Mouse (Mus musculus) midbrain, embryonic 10.5 days (tissue): Measurements from ENCODE around the gene 4930404N11Rik. TPM values are rescaled to one million over a fixed set of nuclear protein-coding genes. Genes with fewer than 3 reads are reported as not detected.

Source experiments
- DNase-seq: peaks from one replicate; pipeline ENCODE4 v3.0.0-alpha.2; 2017; ENCODE audit warnings: low spot score
- H3K27ac ChIP-seq: fragments of 300-500 bp; sonication (generic); replicated peaks from 2 replicates; pipeline ENCODE4 v1.5.1; 2016; ENCODE audit warnings: mild to moderate bottlenecking
- H3K27me3 ChIP-seq: fragments of 300-500 bp; sonication (generic); 2 replicates; pipeline ENCODE4 v1.6.1; 2016; ENCODE audit warnings: low read depth, mild to moderate bottlenecking; ENCODE audit not compliant: poor library complexity, severe bottlenecking
- H3K36me3 ChIP-seq: fragments of 300-500 bp; sonication (generic); 2 replicates; pipeline ENCODE4 v1.6.1; 2016; ENCODE audit warnings: mild to moderate bottlenecking, moderate library complexity
- H3K4me1 ChIP-seq: fragments of 300-500 bp; sonication (generic); 2 replicates; pipeline ENCODE4 v1.6.1; 2016
- H3K4me3 ChIP-seq: fragments of 300-500 bp; sonication (generic); 2 replicates; pipeline ENCODE4 v1.5.1; 2016; ENCODE audit warnings: mild to moderate bottlenecking, moderate library complexity
- H3K9me3 ChIP-seq: fragments of 300-500 bp; sonication (generic); replicated peaks from 2 replicates; pipeline ENCODE4 v1.6.1; 2016; ENCODE audit warnings: mild to moderate bottlenecking
- WGBS: fragments of 180-500 bp; shearing (Covaris S2); methylation state at CpG from one replicate; pipeline ENCODE4 v1.1.7; 2016; 5-methylcytosine and 5-hydroxymethylcytosine counted together
- polyA plus RNA-seq: library from polyadenylated mRNA; unstranded; fragments of >200 nt; fragmentation: Nextera tagmentation; extraction: Ambion mirVana; gene quantifications from 2 replicates; pipeline ENCODE4 v1.2.1, GENCODE M21; 2016

The 4930404N11Rik gene
- polyA plus RNA-seq, 1 experiment from 2014 or later, result 0.38 TPM

GRCm38 (mm10) chr10:81399798-81400308 lies 34.2 kb upstream of the 4930404N11Rik start:
- H3K9me3 ChIP-seq, result no peaks in the 10 kb centered on the region
- no peak for DNase-seq
- H3K27ac ChIP-seq, result peak overlapping the region; percentile 90
- peaks cover 74% of the 10 kb centered on the region for H3K4me1 ChIP-seq
- H3K36me3 ChIP-seq, result peaks cover 11% of the 10 kb centered on the region; the same call in 1 of the 2 replicates
- H3K4me3 ChIP-seq, result no peak overlapping the region
- H3K27me3 ChIP-seq, result peaks cover 80% of the 10 kb centered on the region
- WGBS, result 74% methylated on average over 18 of the region's 18 CpGs

GRCm38 (mm10) chr10:81399296-81399695 lies 33.7 kb upstream of the 4930404N11Rik start:
- peak overlapping the region; percentile 90 for H3K27ac ChIP-seq
- H3K4me1 ChIP-seq, result peaks cover 69% of the 10 kb centered on the region
- 66% methylated on average over 5 of the region's 5 CpGs for WGBS
- H3K4me3 ChIP-seq, result no peak overlapping the region
- no peaks in the 10 kb centered on the region for H3K9me3 ChIP-seq
- DNase-seq, result no peak
- H3K27me3 ChIP-seq, result peaks cover 74% of the 10 kb centered on the region
- H3K36me3 ChIP-seq, result peaks cover 8% of the 10 kb centered on the region; the same call in 1 of the 2 replicates

DNA sequence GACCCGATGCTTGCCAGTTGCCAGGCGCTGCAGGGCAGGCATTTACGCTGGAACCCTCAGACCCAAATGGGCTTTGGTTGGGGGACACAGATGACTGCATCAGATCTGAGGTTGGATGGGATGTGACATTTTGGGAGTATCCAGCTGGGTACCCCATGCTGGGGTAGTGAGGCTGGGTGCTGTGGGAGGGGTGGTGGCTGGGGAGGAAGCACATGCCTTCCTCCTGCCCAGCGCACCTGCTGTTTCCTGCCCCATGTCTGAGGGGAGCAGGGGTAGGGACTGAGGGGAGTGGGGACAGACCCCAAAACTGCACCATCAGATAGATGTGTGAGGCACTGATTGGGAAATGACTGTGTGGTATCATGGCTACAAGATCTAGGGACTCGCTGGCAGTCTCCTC lies 31.1 kb upstream of the 4930404N11Rik start:
- H3K27me3 ChIP-seq, result peaks cover 52% of the 10 kb centered on the region
- peaks cover 8% of the 10 kb centered on the region; the same call in 1 of the 2 replicates for H3K36me3 ChIP-seq
- H3K9me3 ChIP-seq, result no peaks in the 10 kb centered on the region
- no peak overlapping the region for H3K4me3 ChIP-seq
- peak overlapping the region; percentile 52 for H3K27ac ChIP-seq
- H3K4me1 ChIP-seq, result peaks cover 66% of the 10 kb centered on the region
- WGBS, result 61% methylated on average over 5 of the region's 5 CpGs
- DNase-seq, result no peak

- WGBS, result 82% methylated on average over 4 of the region's 4 CpGs
- Histone ChIP-seq H3K27me3 (peaks cover 43% of the 10 kb centered on the region), H3K9me3 (no peaks in the 10 kb centered on the region), H3K27ac (0 out of 2 replicates have a peak overlapping the region, but pooled peaks have one; percentile 28), H3K36me3 (peaks cover 14% of the 10 kb centered on the region; the same call in 1 of the 2 replicates), H3K4me1 (peaks cover 57% of the 10 kb centered on the region), H3K4me3 (no peak overlapping the region)
- DNase-seq, result no peak
Measured at GRCm38 (mm10) chr10:81395865-81396264, 30.2 kb upstream of the 4930404N11Rik start.

GRCm38 (mm10) chr10:81395127-81395526 lies 29.5 kb upstream of the 4930404N11Rik start:
- peaks cover 15% of the 10 kb centered on the region; the same call in 1 of the 2 replicates for H3K36me3 ChIP-seq
- DNase-seq, result peak; percentile 78
- H3K4me3 ChIP-seq, result no peak overlapping the region
- no peaks in the 10 kb centered on the region for H3K9me3 ChIP-seq
- peaks cover 55% of the 10 kb centered on the region for H3K4me1 ChIP-seq
- H3K27ac ChIP-seq, result no peak overlapping the region
- H3K27me3 ChIP-seq, result peaks cover 36% of the 10 kb centered on the region
- WGBS, result 14% methylated on average over 5 of the region's 5 CpGs

DNA sequence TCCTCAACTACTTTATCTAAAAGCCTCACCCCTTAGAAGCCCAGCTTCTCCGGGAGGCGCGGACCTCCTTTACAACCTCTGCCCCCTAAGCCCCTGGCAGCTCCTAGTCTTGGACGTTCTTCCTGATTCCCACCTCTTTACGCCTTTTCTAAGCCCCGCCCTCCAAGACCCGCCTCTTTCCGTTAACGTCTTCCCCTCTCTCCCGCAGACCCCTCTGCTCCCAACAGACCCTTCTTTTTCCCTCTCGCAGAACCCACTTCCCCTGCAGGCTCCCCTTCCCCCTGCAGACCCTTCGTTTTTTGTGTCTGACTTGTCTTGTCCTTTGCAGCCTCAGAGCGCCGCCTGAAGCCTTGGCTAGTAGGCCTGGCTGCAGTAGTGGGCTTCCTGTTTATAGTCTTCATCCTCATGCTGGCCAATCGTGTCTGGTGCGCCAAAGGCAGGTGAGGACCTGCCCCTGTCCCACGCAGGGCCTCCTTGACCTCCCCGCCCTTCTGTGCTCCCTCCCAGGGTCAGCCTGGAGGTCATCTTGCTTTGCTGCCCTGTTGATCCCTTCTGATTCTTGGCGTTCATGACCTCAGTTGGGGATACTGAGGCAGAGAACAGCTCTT lies 27.9 kb upstream of the 4930404N11Rik start:
- peaks cover 20% of the 10 kb centered on the region for H3K36me3 ChIP-seq
- peaks cover 58% of the 10 kb centered on the region for H3K4me1 ChIP-seq

DNA sequence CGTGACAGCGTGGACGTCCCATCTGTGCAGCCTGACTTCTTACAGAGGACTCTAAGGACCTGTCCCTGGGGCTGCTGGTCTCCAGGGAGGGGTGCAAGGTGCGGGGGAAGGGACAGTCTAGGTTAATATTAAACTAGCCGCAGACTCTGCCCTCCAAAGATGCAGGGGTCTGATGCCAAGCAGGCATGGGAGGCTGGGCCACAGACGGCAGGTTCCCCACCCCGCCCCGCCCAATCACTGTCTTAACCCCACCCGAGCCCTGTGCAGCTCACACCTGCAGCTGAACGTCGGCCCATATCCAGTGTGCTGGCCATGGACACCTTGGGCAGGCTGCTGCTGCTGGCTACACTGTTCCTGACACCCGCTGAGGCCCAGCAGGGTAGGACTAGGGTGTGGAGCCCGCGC lies 27.2 kb upstream of the 4930404N11Rik start, which contains the start of gene Smim24:
TSS of gene Smim24 (plus strand) at position 271 of the 405 bp plus-strand sequence.
- Histone ChIP-seq H3K4me3 (peak within 1 kb of the TSS; percentile 38), H3K36me3 (peaks cover 28% of the 10 kb centered on the region), H3K27ac (peak within 1 kb of the TSS; percentile 69), H3K9me3 (no peaks in the 10 kb centered on the region), H3K27me3 (peaks cover 19% of the 10 kb centered on the region), H3K4me1 (peaks cover 54% of the 10 kb centered on the region)
- DNase-seq, result no peak
- WGBS, result 68% methylated on average over 14 of the region's 14 CpGs

More for the DNA sequence above, 27.9 kb upstream of the 4930404N11Rik start:
- H3K4me3 ChIP-seq, result peak overlapping the region; percentile 38
- H3K27ac ChIP-seq, result peak overlapping the region; percentile 69
- WGBS, result 7% methylated on average over 19 of the region's 19 CpGs
- DNase-seq, result no peak
- peaks cover 25% of the 10 kb centered on the region for H3K27me3 ChIP-seq
- no peaks in the 10 kb centered on the region for H3K9me3 ChIP-seq

DNA sequence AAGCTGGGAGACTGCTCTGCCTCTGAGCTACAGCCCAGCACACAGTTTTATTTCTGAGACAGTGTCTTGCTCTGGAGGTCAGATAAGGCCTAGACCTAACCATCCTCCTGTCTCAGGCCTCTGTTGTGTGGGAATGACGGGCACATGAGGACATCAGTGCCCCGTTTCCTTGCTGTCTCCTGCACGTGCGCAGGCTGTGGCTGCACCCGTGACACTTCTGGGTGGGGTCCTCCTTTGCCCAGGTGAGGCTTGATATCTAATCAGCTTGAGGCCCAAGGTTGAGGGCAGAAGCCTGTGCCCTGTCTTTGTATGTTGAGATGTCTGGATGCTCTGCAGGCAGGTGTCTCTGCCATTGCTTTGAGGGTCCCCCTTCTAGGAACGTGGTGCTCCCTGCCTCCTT lies 26.7 kb upstream of the 4930404N11Rik start:
- H3K36me3 ChIP-seq, result peaks cover 33% of the 10 kb centered on the region
- no peak overlapping the region for H3K4me3 ChIP-seq
- H3K27ac ChIP-seq, result 0 out of 2 replicates have a peak overlapping the region, but pooled peaks have one; percentile 69
- 84% methylated on average over 6 of the region's 6 CpGs for WGBS
- no peaks in the 10 kb centered on the region for H3K9me3 ChIP-seq
- H3K4me1 ChIP-seq, result peaks cover 50% of the 10 kb centered on the region
- H3K27me3 ChIP-seq, result peaks cover 14% of the 10 kb centered on the region
- DNase-seq, result no peak

DNA sequence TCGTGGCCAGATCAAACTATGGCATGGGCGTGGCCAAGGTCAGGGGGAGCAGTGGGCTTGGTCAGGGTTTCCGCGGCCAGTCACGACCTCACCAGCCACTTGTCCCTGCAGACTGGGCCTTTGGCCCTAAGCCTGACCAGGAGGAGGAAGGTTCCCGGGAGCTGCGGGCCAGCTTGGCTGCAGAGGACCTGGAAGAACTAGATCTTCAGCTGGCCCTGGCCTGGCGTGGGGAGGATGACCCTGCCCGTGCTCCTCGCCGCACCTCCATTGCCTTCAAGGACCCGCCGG lies 25.0 kb upstream of the 4930404N11Rik start:
- Histone ChIP-seq H3K27me3 (0 out of 2 replicates have a peak, but pooled peaks cover 4% of the 10 kb centered on the region), H3K9me3 (no peaks in the 10 kb centered on the region), H3K4me1 (peaks cover 45% of the 10 kb centered on the region), H3K36me3 (peaks cover 49% of the 10 kb centered on the region), H3K4me3 (no peak overlapping the region), H3K27ac (peak overlapping the region; percentile 24; the same call in 1 of the 2 replicates)
- 93% methylated on average over 13 of the region's 13 CpGs for WGBS
- DNase-seq, result no peak

- WGBS, result 55% methylated on average over 23 of the region's 23 CpGs
- Histone ChIP-seq H3K36me3 (peaks cover 50% of the 10 kb centered on the region), H3K27ac (peak overlapping the region; percentile 58)
Measured at GRCm38 (mm10) chr10:81389801-81390677, 24.4 kb upstream of the 4930404N11Rik start.

GRCm38 (mm10) chr10:81389373-81389772 lies 23.8 kb upstream of the 4930404N11Rik start:
- DNase-seq, result no peak
- H3K27me3 ChIP-seq, result 0 out of 2 replicates have a peak, but pooled peaks cover 4% of the 10 kb centered on the region
- H3K36me3 ChIP-seq, result peaks cover 50% of the 10 kb centered on the region
- no peak overlapping the region for H3K4me3 ChIP-seq
- H3K4me1 ChIP-seq, result peaks cover 57% of the 10 kb centered on the region
- 51% methylated on average over 3 of the region's 3 CpGs for WGBS
- H3K9me3 ChIP-seq, result no peaks in the 10 kb centered on the region
- H3K27ac ChIP-seq, result peak overlapping the region; percentile 58

More at GRCm38 (mm10) chr10:81389801-81390677, 24.4 kb upstream of the 4930404N11Rik start:
- DNase-seq, result peak; percentile 76
- no peak overlapping the region for H3K4me3 ChIP-seq
- 0 out of 2 replicates have a peak, but pooled peaks cover 4% of the 10 kb centered on the region for H3K27me3 ChIP-seq
- H3K4me1 ChIP-seq, result peaks cover 51% of the 10 kb centered on the region
- no peaks in the 10 kb centered on the region for H3K9me3 ChIP-seq

- 89% methylated on average over 5 of the region's 5 CpGs for WGBS
- Histone ChIP-seq H3K4me1 (peaks cover 50% of the 10 kb centered on the region), H3K4me3 (0 out of 2 replicates have a peak within 1 kb of the TSS, but pooled peaks have one; percentile 17), H3K36me3 (peaks cover 50% of the 10 kb centered on the region), H3K27ac (peak within 1 kb of the TSS; percentile 58), H3K27me3 (no peaks in the 10 kb centered on the region), H3K9me3 (no peaks in the 10 kb centered on the region)
- no peak for DNase-seq
Measured at GRCm38 (mm10) chr10:81388505-81389055, 23.0 kb upstream of the 4930404N11Rik start, which contains the start of gene Gm48552. TSS of gene Gm48552 (plus strand) at chr10:81389005.
